Mouse (Mus musculus): ENCODE measurements around the gene Trp53i11. TPM values are rescaled to one million over a fixed set of nuclear protein-coding genes. Genes with fewer than 3 reads are reported as not detected.

The Trp53i11 gene
- polyA plus RNA-seq (2012), result 26.3 and 27.4 TPM in 2 replicates

DNA sequence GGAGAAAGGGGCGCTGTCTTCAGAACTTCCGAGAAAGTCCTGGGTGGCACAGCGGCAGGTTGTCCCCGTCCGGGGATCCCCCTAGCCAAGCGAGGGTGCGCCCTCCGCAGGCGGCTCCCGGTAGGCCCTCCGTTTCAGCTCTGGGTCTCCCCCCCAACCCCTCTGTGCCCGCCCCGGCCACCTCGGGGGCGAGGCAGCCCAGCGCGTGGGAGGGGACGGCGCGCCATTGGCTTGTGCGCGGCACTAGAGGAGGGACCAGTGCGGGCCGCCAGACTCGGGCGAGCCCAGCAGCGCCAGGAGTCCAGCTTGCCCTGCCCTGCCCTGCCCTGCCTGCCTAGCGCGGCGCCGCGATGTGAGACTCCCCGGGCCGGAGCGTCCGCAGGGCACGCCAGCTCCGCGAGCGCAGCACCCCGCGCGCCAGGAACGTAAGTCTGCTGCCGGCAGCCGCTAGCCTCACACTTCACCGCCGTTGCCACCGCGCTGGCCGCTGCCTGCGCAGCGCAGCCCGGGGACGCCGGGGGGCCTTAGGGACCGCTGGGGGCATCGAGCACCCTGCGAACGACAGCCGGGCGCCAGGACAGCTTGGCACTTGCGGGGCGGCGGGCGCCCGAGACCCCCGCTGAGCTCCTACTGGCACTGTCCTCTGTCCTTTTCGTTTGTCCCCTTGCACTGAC, at the start of gene Trp53i11:
TSS of gene Trp53i11 (plus strand) at position 226 of the 674 bp plus-strand sequence.

Other genes starting within 250 kb of the Trp53i11 start
- 15.6 and 18.8 TPM in 2 replicates for gene Prdm11, start 141.4 kb upstream of the Trp53i11 start, polyA plus RNA-seq (2012)
- gene Tspan18, start 147.0 kb downstream of the Trp53i11 start, polyA plus RNA-seq (2012), result 0.06 and 0.27 TPM in 2 replicates